Mouse (Mus musculus): ENCODE results near the gene Nhlrc1.

- TF ChIP-seq CTCF (IDR thresholded peaks at IDR 0.05; ENCODE audit: borderline replicate concordance, insufficient read depth, low read length) (no peak), POLR2A (IDR thresholded peaks at IDR 0.05; ENCODE audit: low read depth, low read length) (no peak)
Measured at GRCm38 (mm10) chr13:47043833-47044616, 29.4 kb upstream of the Nhlrc1 start.
